Mouse (Mus musculus) limb, embryonic 10.5 days (tissue): ENCODE measurements around the gene Ryr2. TPM values are rescaled to one million over a fixed set of nuclear protein-coding genes. Genes with fewer than 3 reads are reported as not detected.

Experiments used
- DNase-seq: peaks from one replicate; pipeline ENCODE4 v3.0.0-alpha.2; 2017; ENCODE audit warnings: low spot score
- H3K27ac ChIP-seq: fragments of 300-500 bp; sonication (generic); 2 replicates; pipeline ENCODE4 v1.5.1; 2016; ENCODE audit warnings: mild to moderate bottlenecking
- H3K27me3 ChIP-seq: fragments of 300-500 bp; sonication (generic); 2 replicates; pipeline ENCODE4 v1.6.1; 2016; ENCODE audit warnings: low read depth, mild to moderate bottlenecking; ENCODE audit not compliant: poor library complexity, severe bottlenecking
- H3K36me3 ChIP-seq: fragments of 300-500 bp; sonication (generic); 2 replicates; pipeline ENCODE4 v1.6.1; 2016; ENCODE audit warnings: mild to moderate bottlenecking, moderate library complexity
- H3K4me1 ChIP-seq: fragments of 300-500 bp; sonication (generic); 2 replicates; pipeline ENCODE4 v1.6.1; 2016
- H3K4me3 ChIP-seq: fragments of 300-500 bp; sonication (generic); 2 replicates; pipeline ENCODE4 v1.5.1; 2016; ENCODE audit warnings: mild to moderate bottlenecking, moderate library complexity
- H3K9me3 ChIP-seq: fragments of 300-500 bp; sonication (generic); replicated peaks from 2 replicates; pipeline ENCODE4 v1.6.1; 2016; ENCODE audit warnings: mild to moderate bottlenecking
- WGBS: fragments of 180-500 bp; shearing (Covaris S2); methylation state at CpG from one replicate; pipeline ENCODE4 v1.1.7; 2016; 5-methylcytosine and 5-hydroxymethylcytosine counted together
- polyA plus RNA-seq: library from polyadenylated mRNA; unstranded; fragments of >200 nt; fragmentation: Nextera tagmentation; extraction: Ambion mirVana; gene quantifications from 2 replicates; pipeline ENCODE4 v1.2.1, GENCODE M21; 2016

Gene Ryr2
- polyA plus RNA-seq, 1 experiment from 2014 or later = 0.19 TPM

DNA sequence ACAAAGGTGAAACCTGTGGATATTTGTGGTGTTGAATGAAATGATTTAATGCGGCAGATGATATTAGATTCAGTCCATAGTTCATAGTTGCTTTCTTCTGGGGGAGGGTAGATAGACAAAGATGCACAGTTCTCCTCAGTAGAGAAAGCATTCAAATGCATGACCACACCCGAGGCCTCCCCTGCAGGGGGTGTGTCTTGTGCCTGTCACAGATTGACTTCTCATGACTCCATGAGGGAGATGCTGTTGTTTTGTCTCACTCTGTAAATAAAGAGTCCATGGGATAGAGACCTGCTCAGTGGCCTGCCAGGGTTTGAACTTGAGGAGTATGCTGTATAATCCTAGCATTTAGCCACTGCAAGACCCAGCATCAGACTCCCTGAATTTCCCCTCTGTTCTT is 194.5 kb downstream of the Ryr2 start:
- Histone ChIP-seq H3K4me1 (no peaks in the 10 kb centered on the region), H3K27me3 (no peaks in the 10 kb centered on the region), H3K9me3 (no peaks in the 10 kb centered on the region), H3K36me3 (no peaks in the 10 kb centered on the region), H3K4me3 (no peak overlapping the region), H3K27ac (no peak overlapping the region)
- no peak for DNase-seq
- 90% methylated on average over 2 of the region's 2 CpGs for WGBS

GRCm38 (mm10) chr13:11908123-11908522 is 198.6 kb downstream of the Ryr2 start:
- Histone ChIP-seq H3K27me3 (no peaks in the 10 kb centered on the region), H3K4me3 (no peak overlapping the region), H3K9me3 (no peaks in the 10 kb centered on the region), H3K27ac (no peak overlapping the region), H3K4me1 (no peaks in the 10 kb centered on the region), H3K36me3 (no peaks in the 10 kb centered on the region)
- 88% methylated on average over 4 of the region's 4 CpGs for WGBS
- DNase-seq = no peak

DNA sequence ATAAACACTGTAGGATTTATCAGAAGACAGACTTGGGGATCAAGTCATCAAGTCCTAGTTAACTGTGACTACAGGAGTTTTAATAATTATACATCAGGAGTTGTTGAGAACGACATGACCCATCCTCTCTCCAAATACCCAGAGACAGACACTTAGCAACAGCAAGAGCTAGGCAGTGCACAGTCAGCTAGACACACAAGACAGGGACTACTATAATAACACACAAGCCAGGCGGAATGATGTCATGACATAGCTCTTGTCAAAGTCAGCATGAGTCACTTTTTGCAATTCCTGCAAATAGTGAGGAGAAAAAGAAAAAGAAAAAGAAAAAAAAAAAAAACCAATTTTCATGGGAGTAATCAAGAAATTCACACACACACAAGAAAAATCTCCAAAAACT is 201.6 kb downstream of the Ryr2 start:
- no peaks in the 10 kb centered on the region for H3K27me3 ChIP-seq
- 93% methylated on average over 2 of the region's 2 CpGs for whole genome bisulfite sequencing
- no peak for DNase-seq

GRCm38 (mm10) chr13:11903272-11903671 is 203.5 kb downstream of the Ryr2 start:
- H3K9me3 ChIP-seq = no peaks in the 10 kb centered on the region
- H3K4me1 ChIP-seq = no peaks in the 10 kb centered on the region
- H3K36me3 ChIP-seq = no peaks in the 10 kb centered on the region
- DNase-seq = no peak
- H3K27me3 ChIP-seq = no peaks in the 10 kb centered on the region
- WGBS = 70% methylated on average over 9 of the region's 9 CpGs
- no peak overlapping the region for H3K4me3 ChIP-seq
- no peak overlapping the region for H3K27ac ChIP-seq

More for the DNA sequence above, 201.6 kb downstream of the Ryr2 start:
- Histone ChIP-seq H3K36me3 (no peaks in the 10 kb centered on the region), H3K27ac (no peak overlapping the region), H3K4me1 (no peaks in the 10 kb centered on the region), H3K9me3 (no peaks in the 10 kb centered on the region), H3K4me3 (no peak overlapping the region)

DNA sequence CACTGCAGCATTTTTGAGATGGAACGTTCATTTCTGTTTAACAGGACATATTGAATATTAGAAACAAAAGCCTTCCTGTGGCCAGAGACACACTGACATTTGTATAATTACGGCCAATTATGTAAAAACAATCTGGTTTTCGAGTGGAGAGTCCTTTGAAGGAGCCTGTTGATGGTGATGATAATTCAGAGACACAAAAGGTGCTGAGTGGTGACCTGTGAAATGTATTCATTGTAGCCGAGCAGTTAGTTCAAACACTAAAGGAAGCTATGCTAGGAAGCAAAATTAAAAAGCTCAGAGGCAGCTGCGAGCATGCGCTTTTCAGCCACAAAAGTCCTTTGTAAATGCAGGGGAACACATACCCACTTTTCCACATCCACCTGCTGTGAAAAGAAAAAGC is 203.9 kb downstream of the Ryr2 start:
- Histone ChIP-seq H3K4me3 (no peak overlapping the region), H3K27me3 (no peaks in the 10 kb centered on the region), H3K9me3 (no peaks in the 10 kb centered on the region), H3K36me3 (no peaks in the 10 kb centered on the region), H3K27ac (no peak overlapping the region), H3K4me1 (no peaks in the 10 kb centered on the region)
- 73% methylated on average over 6 of the region's 6 CpGs for WGBS
- DNase-seq = no peak

- Histone ChIP-seq H3K4me1 (no peaks in the 10 kb centered on the region), H3K4me3 (no peak overlapping the region), H3K9me3 (no peaks in the 10 kb centered on the region), H3K27me3 (no peaks in the 10 kb centered on the region), H3K36me3 (no peaks in the 10 kb centered on the region), H3K27ac (no peak overlapping the region)
- DNase-seq = no peak
- 86% methylated on average over 2 of the region's 2 CpGs for WGBS
Measured at GRCm38 (mm10) chr13:11900631-11901030, 206.1 kb downstream of the Ryr2 start.

DNA sequence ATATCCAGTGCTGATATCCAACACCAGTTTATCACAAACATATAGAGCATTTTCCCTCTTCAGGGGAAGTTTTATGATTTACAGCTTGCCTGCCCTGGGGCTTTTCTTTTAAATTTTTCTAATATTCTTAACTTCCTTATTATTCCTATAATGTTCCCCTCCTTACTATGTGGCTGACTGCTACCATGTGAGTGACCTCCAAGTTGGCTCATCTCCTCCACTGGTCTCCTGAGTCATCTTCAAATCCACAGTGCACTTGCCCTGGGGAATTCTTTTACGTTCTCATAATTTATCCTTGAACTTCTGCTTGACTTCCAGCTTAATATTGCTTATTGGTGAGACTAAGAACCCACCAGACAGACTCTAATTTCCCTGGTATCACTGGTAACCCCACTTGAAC is 211.1 kb downstream of the Ryr2 start:
- no peak for DNase-seq
- 78% methylated on average over 1 of the region's 1 CpGs for WGBS

DNA sequence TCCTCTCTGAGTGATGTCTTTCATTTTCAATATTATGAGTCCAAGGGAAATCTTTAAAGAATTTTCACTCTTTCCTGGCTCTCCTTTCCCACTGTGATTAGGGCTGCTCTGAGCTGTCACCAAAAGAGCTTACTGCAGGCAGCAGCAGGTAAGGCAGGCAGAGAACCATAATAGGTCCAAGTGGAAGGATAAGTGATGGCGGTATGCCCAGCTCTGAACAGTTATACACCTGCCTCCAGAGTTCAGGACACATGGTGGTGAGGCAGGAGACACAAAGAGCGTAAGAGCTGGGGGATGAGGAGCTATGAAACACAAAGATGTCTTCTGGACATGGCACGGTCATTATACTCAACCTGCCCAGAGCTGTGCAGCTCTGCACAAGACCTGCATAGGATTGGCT is 215.0 kb downstream of the Ryr2 start:
- no peaks in the 10 kb centered on the region for H3K4me1 ChIP-seq
- WGBS = 87% methylated on average over 3 of the region's 3 CpGs
- H3K27me3 ChIP-seq = no peaks in the 10 kb centered on the region
- H3K4me3 ChIP-seq = no peak overlapping the region
- no peaks in the 10 kb centered on the region for H3K9me3 ChIP-seq
- H3K27ac ChIP-seq = no peak overlapping the region
- no peak for DNase-seq
- H3K36me3 ChIP-seq = no peaks in the 10 kb centered on the region

More for the DNA sequence above, 211.1 kb downstream of the Ryr2 start:
- Histone ChIP-seq H3K4me1 (no peaks in the 10 kb centered on the region), H3K27ac (no peak overlapping the region), H3K4me3 (no peak overlapping the region), H3K9me3 (no peaks in the 10 kb centered on the region), H3K27me3 (no peaks in the 10 kb centered on the region), H3K36me3 (no peaks in the 10 kb centered on the region)

GRCm38 (mm10) chr13:11891115-11891514 is 215.6 kb downstream of the Ryr2 start:
- Histone ChIP-seq H3K4me1 (no peaks in the 10 kb centered on the region), H3K27ac (no peak overlapping the region), H3K27me3 (no peaks in the 10 kb centered on the region), H3K4me3 (no peak overlapping the region), H3K36me3 (no peaks in the 10 kb centered on the region), H3K9me3 (no peaks in the 10 kb centered on the region)
- no peak for DNase-seq
- 89% methylated on average over 3 of the region's 3 CpGs for WGBS

GRCm38 (mm10) chr13:11884175-11884574 is 222.6 kb downstream of the Ryr2 start:
- Histone ChIP-seq H3K36me3 (no peaks in the 10 kb centered on the region), H3K9me3 (no peaks in the 10 kb centered on the region)
- WGBS = 83% methylated on average over 3 of the region's 3 CpGs

GRCm38 (mm10) chr13:11882359-11882758 is 224.4 kb downstream of the Ryr2 start:
- H3K36me3 ChIP-seq = no peaks in the 10 kb centered on the region
- H3K27me3 ChIP-seq = no peaks in the 10 kb centered on the region
- 93% methylated on average over 4 of the region's 4 CpGs for WGBS
- no peak overlapping the region for H3K27ac ChIP-seq
- H3K9me3 ChIP-seq = no peaks in the 10 kb centered on the region
- no peak overlapping the region for H3K4me3 ChIP-seq
- no peaks in the 10 kb centered on the region for H3K4me1 ChIP-seq
- no peak for DNase-seq

More at GRCm38 (mm10) chr13:11884175-11884574, 222.6 kb downstream of the Ryr2 start:
- no peak for DNase-seq
- no peaks in the 10 kb centered on the region for H3K4me1 ChIP-seq
- no peak overlapping the region for H3K27ac ChIP-seq
- no peaks in the 10 kb centered on the region for H3K27me3 ChIP-seq
- H3K4me3 ChIP-seq = no peak overlapping the region

DNA sequence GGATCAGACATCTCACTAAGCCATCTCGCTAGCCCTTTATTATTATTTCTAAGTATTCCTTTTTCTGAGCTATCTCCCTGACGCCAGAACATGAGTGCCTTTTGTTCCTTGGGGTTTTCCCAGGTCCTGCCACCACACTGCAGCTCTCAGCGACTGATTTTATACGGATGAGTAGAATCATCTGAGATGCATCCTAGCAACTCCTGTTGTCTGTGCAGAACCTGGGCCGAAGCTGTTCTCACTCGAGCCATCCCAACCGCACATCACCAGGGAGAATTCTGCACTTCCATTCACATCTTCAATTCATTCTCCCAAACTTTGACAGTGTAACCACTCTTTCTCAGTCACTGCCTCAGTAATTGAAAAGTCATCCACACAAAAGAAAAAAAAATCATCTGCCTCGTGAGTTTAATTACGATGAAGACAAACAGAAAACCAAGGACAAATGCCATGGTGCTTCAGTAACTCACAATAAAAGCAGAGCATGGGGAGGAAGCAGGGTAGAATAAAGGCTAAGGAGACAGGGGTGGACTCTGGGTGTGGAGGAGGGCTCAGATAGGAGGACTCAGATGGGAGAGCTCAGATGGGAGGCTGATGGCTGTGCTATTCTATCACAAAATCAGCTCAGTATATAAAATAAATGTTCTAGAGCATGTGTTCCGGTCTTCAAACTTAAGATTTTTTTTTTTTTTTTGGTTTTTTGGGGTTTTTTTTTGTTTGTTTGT is 226.1 kb downstream of the Ryr2 start:
- H3K27me3 ChIP-seq = no peaks in the 10 kb centered on the region
- no peak overlapping the region for H3K4me3 ChIP-seq
- H3K9me3 ChIP-seq = no peaks in the 10 kb centered on the region
- H3K27ac ChIP-seq = no peak overlapping the region
- whole genome bisulfite sequencing = 91% methylated on average over 10 of the region's 10 CpGs
- no peak for DNase-seq
- H3K4me1 ChIP-seq = no peaks in the 10 kb centered on the region
- H3K36me3 ChIP-seq = no peaks in the 10 kb centered on the region

DNA sequence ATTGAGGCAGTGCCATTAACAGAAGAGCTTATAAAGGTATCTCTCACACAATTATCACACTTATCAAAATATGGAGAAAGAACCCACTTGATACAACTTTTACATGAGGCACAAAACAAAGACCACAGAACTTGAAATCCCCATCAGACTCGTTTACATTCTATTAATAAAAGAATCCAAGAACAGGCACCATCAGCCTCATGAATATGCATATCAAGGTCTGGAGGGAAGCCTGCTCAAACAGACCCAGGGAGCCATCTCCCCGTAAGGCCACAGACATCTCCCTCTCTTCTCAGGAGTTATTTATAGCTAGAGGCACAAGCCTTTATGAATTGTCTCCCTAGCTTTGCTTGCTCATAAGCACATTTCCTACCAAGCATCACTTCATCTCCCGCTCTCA is 227.7 kb downstream of the Ryr2 start:
- Histone ChIP-seq H3K27ac (no peak overlapping the region), H3K27me3 (no peaks in the 10 kb centered on the region), H3K4me3 (no peak overlapping the region), H3K9me3 (no peaks in the 10 kb centered on the region), H3K36me3 (no peaks in the 10 kb centered on the region), H3K4me1 (no peaks in the 10 kb centered on the region)
- DNase-seq = no peak
- WGBS = 83% methylated on average over 3 of the region's 3 CpGs

DNA sequence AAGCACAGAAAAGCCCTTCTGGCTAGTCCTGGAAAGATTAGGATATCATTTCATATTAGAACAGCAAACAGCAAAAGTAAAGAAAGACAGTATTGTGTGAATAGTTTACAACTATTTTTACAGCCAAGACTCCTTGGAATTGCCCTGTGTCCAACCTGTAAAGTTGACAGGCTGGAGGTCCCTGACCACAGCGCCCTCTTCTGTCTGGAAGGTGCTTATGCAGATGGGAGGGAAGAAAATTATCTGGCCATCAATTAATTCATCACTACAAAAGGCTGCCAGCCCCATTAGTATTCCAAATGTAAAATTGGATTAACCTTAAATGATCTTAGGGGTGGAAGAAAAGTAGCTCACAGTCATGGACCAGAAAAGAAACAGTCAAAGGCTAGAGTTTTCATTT is 231.9 kb downstream of the Ryr2 start:
- Histone ChIP-seq H3K27me3 (no peaks in the 10 kb centered on the region), H3K36me3 (no peaks in the 10 kb centered on the region), H3K4me3 (no peak overlapping the region), H3K4me1 (no peaks in the 10 kb centered on the region), H3K27ac (no peak overlapping the region), H3K9me3 (no peaks in the 10 kb centered on the region)
- no peak for DNase-seq
- WGBS = 4% methylated on average over 1 of the region's 1 CpGs
